Mouse (Mus musculus): ENCODE results near the gene Nkain4.

The Nkain4 gene

GRCm38 (mm10) chr2:180952731-180953171, 1.7 kb downstream of the Nkain4 start:
- DNase-seq (ENCODE audit: low spot score in 2 of 2): no peak

GRCm38 (mm10) chr2:180949947-180950346, 4.6 kb downstream of the Nkain4 start:
- DNase-seq (ENCODE audit: low spot score in 2 of 2): no peak

GRCm38 (mm10) chr2:180941869-180942268, 12.6 kb downstream of the Nkain4 start:
- DNase-seq (ENCODE audit: low spot score in 2 of 2): no peak

GRCm38 (mm10) chr2:180940187-180940586, 14.3 kb downstream of the Nkain4 start:
- DNase-seq (ENCODE audit: low spot score in 2 of 2): no peak

- no peak for DNase-seq (ENCODE audit: low spot score in 2 of 2)
Observed at GRCm38 (mm10) chr2:180932418-180932817, 22.1 kb downstream of the Nkain4 start.

- no peak for DNase-seq (ENCODE audit: low spot score in 2 of 2)
Observed at GRCm38 (mm10) chr2:180928723-180929122, 25.8 kb downstream of the Nkain4 start, which contains the start of gene Birc7. Gene Birc7, plus strand, starts transcription at chr2:180929023.

- DNase-seq (ENCODE audit: low spot score in 2 of 2): peak; percentile 71 to 75
Observed at GRCm38 (mm10) chr2:180925176-180925575, 29.3 kb downstream of the Nkain4 start.

GRCm38 (mm10) chr2:180922739-180923138, 31.8 kb downstream of the Nkain4 start:
- no peak for DNase-seq (ENCODE audit: low spot score in 2 of 2)

GRCm38 (mm10) chr2:180920810-180921400, 33.6 kb downstream of the Nkain4 start, which contains the start of gene Ythdf1:
Gene Ythdf1, minus strand, starts transcription at chr2:180920949.
- DNase-seq (ENCODE audit: low spot score in 2 of 2): peak; percentile 98

GRCm38 (mm10) chr2:180919913-180920809, 34.3 kb downstream of the Nkain4 start:
- DNase-seq (ENCODE audit: low spot score in 2 of 2): peak in 1 of 2 experiments; percentile 20

GRCm38 (mm10) chr2:180915886-180916433, 38.5 kb downstream of the Nkain4 start:
- DNase-seq (ENCODE audit: low spot score in 2 of 2): no peak

- DNase-seq (ENCODE audit: low spot score in 2 of 2): no peak
Observed at GRCm38 (mm10) chr2:180910928-180911327, 43.6 kb downstream of the Nkain4 start.

GRCm38 (mm10) chr2:180905556-180906221, 48.8 kb downstream of the Nkain4 start:
- DNase-seq (ENCODE audit: low spot score in 2 of 2): no peak

GRCm38 (mm10) chr2:180904435-180905208, 49.9 kb downstream of the Nkain4 start:
- no peak for DNase-seq (ENCODE audit: low spot score in 2 of 2)

- no peak for DNase-seq (ENCODE audit: low spot score in 2 of 2)
Observed at GRCm38 (mm10) chr2:180902086-180902485, 52.4 kb downstream of the Nkain4 start.

- no peak for DNase-seq (ENCODE audit: low spot score in 2 of 2)
Observed at GRCm38 (mm10) chr2:180897857-180898256, 56.6 kb downstream of the Nkain4 start.

GRCm38 (mm10) chr2:180896819-180897625, 57.5 kb downstream of the Nkain4 start:
- DNase-seq (ENCODE audit: low spot score in 2 of 2): no peak

GRCm38 (mm10) chr2:180895837-180896525, 58.5 kb downstream of the Nkain4 start:
- no peak for DNase-seq (ENCODE audit: low spot score in 2 of 2)

GRCm38 (mm10) chr2:180895321-180895720, 59.2 kb downstream of the Nkain4 start:
- no peak for DNase-seq (ENCODE audit: low spot score in 2 of 2)

- peak in 1 of 2 experiments; percentile 14 for DNase-seq (ENCODE audit: low spot score in 2 of 2)
Observed at GRCm38 (mm10) chr2:180894734-180895133, 59.8 kb downstream of the Nkain4 start.

Measured in urinary bladder, postnatal 36 days (tissue).